Mouse (Mus musculus) cortical plate, adult 2 months (tissue): ENCODE measurements at regions not wholly inside any gene's neighbourhood (a gene's known extent, or its start where the extent isn't known, plus 50 kb on each side); places are given as distances from the start of the nearest gene placed in this dataset.

Experiments used
- CTCF ChIP-seq: fragments of 200-500 bp; IDR thresholded peaks from 2 replicates; pipeline ENCODE4 v1.5.1; 2011; ENCODE audit warnings: mild to moderate bottlenecking, control low read depth, low read length; ENCODE audit not compliant: insufficient read depth; ENCODE audit errors: extremely low read depth
- POLR2A ChIP-seq: fragments of 200-500 bp; IDR thresholded peaks from 2 replicates; pipeline ENCODE4 v1.6.1; 2011; ENCODE audit warnings: mild to moderate bottlenecking, low read length, control low read depth; ENCODE audit not compliant: insufficient read depth; ENCODE audit errors: extremely low read depth

GRCm38 (mm10) chr8:126767341-126767740 lies 173.6 kb upstream of the Irf2bp2 start:
- TF ChIP-seq CTCF (no peak), POLR2A (no peak)
